Mouse (Mus musculus): ENCODE results near the gene Neurl2. TPM values are rescaled to one million over a fixed set of nuclear protein-coding genes. Genes with fewer than 3 reads are reported as not detected.

Neurl2 gene
- total and polyA plus RNA-seq, 3 experiments: 1.8 to 4.1 (median 2.1) TPM

GRCm38 (mm10) chr2:164781876-164782275 lies 51.4 kb downstream of the Neurl2 start:
- TF ChIP-seq ZNF384 (IDR thresholded peaks at IDR 0.05; ENCODE audit: low read depth, low read length) (no peak), RCOR1 (conservative IDR thresholded peaks at IDR 0.05; ENCODE audit: low read depth, low read length) (no peak), IRF4 (IDR thresholded peaks at IDR 0.05; ENCODE audit: low read depth, low read length) (no peak), MEF2A (IDR thresholded peaks at IDR 0.05; ENCODE audit: borderline replicate concordance, low read depth, low read length) (no peak), ETS1 (conservative IDR thresholded peaks at IDR 0.05; ENCODE audit: low read depth, low read length) (no peak), NELFE (IDR thresholded peaks at IDR 0.05; ENCODE audit: low read depth, low read length) (no peak), GABPA (IDR thresholded peaks at IDR 0.05; ENCODE audit: insufficient replicate concordance, low read depth, low read length) (no peak), ZKSCAN1 (IDR thresholded peaks at IDR 0.05; ENCODE audit: borderline replicate concordance, low read depth, low read length) (no peak), KAT2A (IDR thresholded peaks at IDR 0.05; ENCODE audit: insufficient replicate concordance, low read length) (no peak), SMC3 (IDR thresholded peaks at IDR 0.05; ENCODE audit: low read depth, low read length) (no peak), USF1 (IDR thresholded peaks at IDR 0.05; ENCODE audit: low read depth, low read length) (no peak), HCFC1 (IDR thresholded peaks at IDR 0.05; ENCODE audit: low read depth, low read length) (no peak), ELF1 (IDR thresholded peaks at IDR 0.05; ENCODE audit: low read depth, low read length) (no peak), POLR2AphosphoS2 (IDR thresholded peaks at IDR 0.05; ENCODE audit: low read depth, low read length) (no peak), PAX5 (IDR thresholded peaks at IDR 0.05; ENCODE audit: low read length) (no peak), ZC3H11A (IDR thresholded peaks at IDR 0.05; ENCODE audit: low read depth, low read length) (no peak), SIN3A (IDR thresholded peaks at IDR 0.05; ENCODE audit: low read length) (no peak)
- no peak overlapping the region for H3K4me3 ChIP-seq (replicated peaks in 1 of 3; ENCODE audit: low read depth in 2 of 3, low read length in 2 of 3, poor library complexity in 1 of 3)
- H3K79me2 ChIP-seq (replicated peaks; ENCODE audit: control insufficient read depth, extremely low read depth, insufficient read depth, poor library complexity, severe bottlenecking): no peaks in the 10 kb centered on the region
- no peak overlapping the region for H3K27ac ChIP-seq (ENCODE audit: insufficient read depth, low read depth)
- no peaks in the 10 kb centered on the region for H3K9me3 ChIP-seq (replicated peaks; ENCODE audit: low read length)
- H3K36me3 ChIP-seq (replicated peaks in 1 of 2; ENCODE audit: control insufficient read depth in 1 of 2, insufficient read depth in 1 of 2, low read length in 1 of 2): no peaks in the 10 kb centered on the region
- no peak overlapping the region for H3K9ac ChIP-seq (ENCODE audit: insufficient read depth, low read depth)
- H3K27me3 ChIP-seq (replicated peaks): peaks cover 64% of the 10 kb centered on the region
- peaks cover 7 to 16% of the 10 kb centered on the region in 2 experiments for H3K4me1 ChIP-seq (ENCODE audit: control insufficient read depth in 1 of 2, insufficient read depth in 2 of 2)
- dilution Hi-C loops (cut with MboI; ENCODE audit: extremely low pct_ligation_motif_present, extremely low pct_unique_long_range_greater_than_20kb, low sequenced_read_pairs) (no loop called here), in situ Hi-C loops (cut with MboI; ENCODE audit: low pct_ligation_motif_present, low pct_unique_long_range_greater_than_20kb, low sequenced_read_pairs) (no loop called here)
- no peak overlapping the region for H3K4me2 ChIP-seq (ENCODE audit: insufficient read depth, low read depth, poor library complexity, severe bottlenecking)
- DNase-seq (ENCODE audit: extremely low read depth): no peak

Other genes with a start within 250 kb of the Neurl2 start
Only the 20 nearest of the 28 such genes appear.
- not detected in 2 replicates for gene Wfdc9, start 176.9 kb downstream of the Neurl2 start, total RNA-seq (2012; rRNA removed)
- not detected in 2 replicates for gene Wfdc9, start 176.9 kb downstream of the Neurl2 start, total RNA-seq (2014; rRNA removed)
- not detected in 2 replicates for gene Wfdc9, start 176.9 kb downstream of the Neurl2 start, polyA plus RNA-seq (2012; ENCODE audit: insufficient read length, low read depth)
- gene Wfdc11, start 159.4 kb downstream of the Neurl2 start, total RNA-seq (2012; rRNA removed): not detected in 2 replicates
- not detected in 2 replicates for gene Wfdc11, start 159.4 kb downstream of the Neurl2 start, total RNA-seq (2014; rRNA removed)
- not detected in 2 replicates for gene Wfdc11, start 159.4 kb downstream of the Neurl2 start, polyA plus RNA-seq (2012; ENCODE audit: insufficient read length, low read depth)
- gene Wfdc13, start 148.3 kb downstream of the Neurl2 start, total RNA-seq (2012; rRNA removed): not detected in 2 replicates
- gene Wfdc13, start 148.3 kb downstream of the Neurl2 start, total RNA-seq (2014; rRNA removed): not detected in 2 replicates
- not detected in 2 replicates for gene Wfdc13, start 148.3 kb downstream of the Neurl2 start, polyA plus RNA-seq (2012; ENCODE audit: insufficient read length, low read depth)
- gene Spint4, start 135.0 kb downstream of the Neurl2 start, total RNA-seq (2012; rRNA removed): not detected in 2 replicates
- gene Spint4, start 135.0 kb downstream of the Neurl2 start, total RNA-seq (2014; rRNA removed): not detected in 2 replicates
- gene Spint4, start 135.0 kb downstream of the Neurl2 start, polyA plus RNA-seq (2012; ENCODE audit: insufficient read length, low read depth): not detected in 2 replicates
- 1.4 and 2.4 TPM in 2 replicates for gene Spint5, start 118.2 kb downstream of the Neurl2 start, total RNA-seq (2012; rRNA removed)
- gene Spint5, start 118.2 kb downstream of the Neurl2 start, total RNA-seq (2014; rRNA removed): not detected in 2 replicates
- gene Spint5, start 118.2 kb downstream of the Neurl2 start, polyA plus RNA-seq (2012; ENCODE audit: insufficient read length, low read depth): not detected in 2 replicates
- gene Wfdc3, start 87.5 kb downstream of the Neurl2 start, total RNA-seq (2012; rRNA removed): 0.08 and 0.21 TPM in 2 replicates
- 0.14 TPM in 1 of 2 replicates, not detected in the other for gene Wfdc3, start 87.5 kb downstream of the Neurl2 start, total RNA-seq (2014; rRNA removed)
- gene Wfdc3, start 87.5 kb downstream of the Neurl2 start, polyA plus RNA-seq (2012; ENCODE audit: insufficient read length, low read depth): not detected in 2 replicates
- gene Dnttip1, start 87.5 kb downstream of the Neurl2 start, total RNA-seq (2012; rRNA removed): 14.0 and 15.2 TPM in 2 replicates
- gene Dnttip1, start 87.5 kb downstream of the Neurl2 start, total RNA-seq (2014; rRNA removed): 17.1 and 17.6 TPM in 2 replicates
- gene Dnttip1, start 87.5 kb downstream of the Neurl2 start, polyA plus RNA-seq (2012; ENCODE audit: insufficient read length, low read depth): 29.7 and 35.0 TPM in 2 replicates
- 103 and 121 TPM in 2 replicates for gene Ube2c, start 63.6 kb downstream of the Neurl2 start, total RNA-seq (2012; rRNA removed)
- 104 and 126 TPM in 2 replicates for gene Ube2c, start 63.6 kb downstream of the Neurl2 start, total RNA-seq (2014; rRNA removed)
- gene Ube2c, start 63.6 kb downstream of the Neurl2 start, polyA plus RNA-seq (2012; ENCODE audit: insufficient read length, low read depth): 156 and 226 TPM in 2 replicates
- gene Tnnc2, start 53.5 kb downstream of the Neurl2 start, total RNA-seq (2012; rRNA removed): not detected in 2 replicates
- gene Tnnc2, start 53.5 kb downstream of the Neurl2 start, total RNA-seq (2014; rRNA removed): not detected in 2 replicates
- not detected in 2 replicates for gene Tnnc2, start 53.5 kb downstream of the Neurl2 start, polyA plus RNA-seq (2012; ENCODE audit: insufficient read length, low read depth)
- gene Snx21, start 47.6 kb downstream of the Neurl2 start, total RNA-seq (2012; rRNA removed): 2.3 and 3.3 TPM in 2 replicates
- gene Snx21, start 47.6 kb downstream of the Neurl2 start, total RNA-seq (2014; rRNA removed): 0.71 and 1.1 TPM in 2 replicates
- gene Snx21, start 47.6 kb downstream of the Neurl2 start, polyA plus RNA-seq (2012; ENCODE audit: insufficient read length, low read depth): 1.1 and 1.5 TPM in 2 replicates
- gene Acot8, start 28.6 kb downstream of the Neurl2 start, total RNA-seq (2012; rRNA removed): 22.0 and 26.8 TPM in 2 replicates
- gene Acot8, start 28.6 kb downstream of the Neurl2 start, total RNA-seq (2014; rRNA removed): 15.8 and 16.8 TPM in 2 replicates
- 10.5 and 11.9 TPM in 2 replicates for gene Acot8, start 28.6 kb downstream of the Neurl2 start, polyA plus RNA-seq (2012; ENCODE audit: insufficient read length, low read depth)
- 3.5 and 3.7 TPM in 2 replicates for gene Zswim3, start 28.4 kb downstream of the Neurl2 start, total RNA-seq (2012; rRNA removed)
- 1.6 and 2.3 TPM in 2 replicates for gene Zswim3, start 28.4 kb downstream of the Neurl2 start, total RNA-seq (2014; rRNA removed)
- gene Zswim3, start 28.4 kb downstream of the Neurl2 start, polyA plus RNA-seq (2012; ENCODE audit: insufficient read length, low read depth): 2.1 and 2.5 TPM in 2 replicates
- 9.5 and 9.6 TPM in 2 replicates for gene Zswim1, start 10.8 kb downstream of the Neurl2 start, total RNA-seq (2012; rRNA removed)
- gene Zswim1, start 10.8 kb downstream of the Neurl2 start, total RNA-seq (2014; rRNA removed): 5.3 and 5.8 TPM in 2 replicates
- gene Zswim1, start 10.8 kb downstream of the Neurl2 start, polyA plus RNA-seq (2012; ENCODE audit: insufficient read length, low read depth): 10.4 and 13.8 TPM in 2 replicates
- gene Spata25, start 4.9 kb downstream of the Neurl2 start, total RNA-seq (2012; rRNA removed): 0.34 TPM in 1 of 2 replicates, not detected in the other
- not detected in 2 replicates for gene Spata25, start 4.9 kb downstream of the Neurl2 start, total RNA-seq (2014; rRNA removed)
- not detected in 2 replicates for gene Spata25, start 4.9 kb downstream of the Neurl2 start, polyA plus RNA-seq (2012; ENCODE audit: insufficient read length, low read depth)
- 45.5 and 46.1 TPM in 2 replicates for gene Ctsa, start 583 bp downstream of the Neurl2 start, total RNA-seq (2012; rRNA removed)
- 17.5 and 19.9 TPM in 2 replicates for gene Ctsa, start 583 bp downstream of the Neurl2 start, total RNA-seq (2014; rRNA removed)
- 22.7 and 27.0 TPM in 2 replicates for gene Ctsa, start 583 bp downstream of the Neurl2 start, polyA plus RNA-seq (2012; ENCODE audit: insufficient read length, low read depth)
- 4.4 and 5.5 TPM in 2 replicates for gene Pltp, start 24.3 kb upstream of the Neurl2 start, total RNA-seq (2012; rRNA removed)
- gene Pltp, start 24.3 kb upstream of the Neurl2 start, total RNA-seq (2014; rRNA removed): 0.85 and 1.1 TPM in 2 replicates
- gene Pltp, start 24.3 kb upstream of the Neurl2 start, polyA plus RNA-seq (2012; ENCODE audit: insufficient read length, low read depth): 0.94 and 0.98 TPM in 2 replicates
- 30.0 and 33.6 TPM in 2 replicates for gene Pcif1, start 45.8 kb upstream of the Neurl2 start, total RNA-seq (2012; rRNA removed)
- gene Pcif1, start 45.8 kb upstream of the Neurl2 start, total RNA-seq (2014; rRNA removed): 18.2 and 20.0 TPM in 2 replicates
- 49.1 and 59.1 TPM in 2 replicates for gene Pcif1, start 45.8 kb upstream of the Neurl2 start, polyA plus RNA-seq (2012; ENCODE audit: insufficient read length, low read depth)
- gene Zfp335, start 78.3 kb upstream of the Neurl2 start, total RNA-seq (2012; rRNA removed): 12.0 and 14.4 TPM in 2 replicates
- gene Zfp335, start 78.3 kb upstream of the Neurl2 start, total RNA-seq (2014; rRNA removed): 5.0 and 5.2 TPM in 2 replicates
- gene Zfp335, start 78.3 kb upstream of the Neurl2 start, polyA plus RNA-seq (2012; ENCODE audit: insufficient read length, low read depth): 13.1 and 16.5 TPM in 2 replicates
- gene Mmp9, start 107.3 kb upstream of the Neurl2 start, total RNA-seq (2012; rRNA removed): not detected in 2 replicates
- not detected in 2 replicates for gene Mmp9, start 107.3 kb upstream of the Neurl2 start, total RNA-seq (2014; rRNA removed)
- gene Mmp9, start 107.3 kb upstream of the Neurl2 start, polyA plus RNA-seq (2012; ENCODE audit: insufficient read length, low read depth): not detected in 2 replicates
- gene Slc12a5, start 127.3 kb upstream of the Neurl2 start, total RNA-seq (2012; rRNA removed): 0.30 and 0.34 TPM in 2 replicates
- gene Slc12a5, start 127.3 kb upstream of the Neurl2 start, total RNA-seq (2014; rRNA removed): 0.05 and 0.18 TPM in 2 replicates
- gene Slc12a5, start 127.3 kb upstream of the Neurl2 start, polyA plus RNA-seq (2012; ENCODE audit: insufficient read length, low read depth): 0.71 and 0.83 TPM in 2 replicates